Mouse (Mus musculus) megakaryocyte, embryonic 14.5 days (primary cell): ENCODE measurements around the gene BC017158. TPM values are rescaled to one million over a fixed set of nuclear protein-coding genes. Genes with fewer than 3 reads are reported as not detected.
A peak's percentile ranks its signal among the peaks of the same experiment; 100 is the strongest.

Experiments used
- H3K27me3 ChIP-seq: replicated peaks from 2 replicates; pipeline ENCODE3; 2012; ENCODE audit warnings: inconsistent platforms
- H3K36me3 ChIP-seq: replicated peaks from 2 replicates; pipeline ENCODE3; 2012; ENCODE audit warnings: low read length, inconsistent platforms, mixed read lengths
- H3K4me1 ChIP-seq: 2 replicates; pipeline ENCODE4 v1.6.1; 2012; ENCODE audit warnings: inconsistent platforms
- H3K4me3 ChIP-seq: replicated peaks from 2 replicates; pipeline ENCODE3; 2012; ENCODE audit warnings: moderate library complexity, mild to moderate bottlenecking, inconsistent platforms
- H3K9me3 ChIP-seq: 2 replicates; pipeline ENCODE4 v1.6.1; 2012; ENCODE audit warnings: inconsistent platforms
- FLI1 ChIP-seq: IDR thresholded peaks from 2 replicates; pipeline ENCODE4 v1.6.1; 2012; ENCODE audit warnings: low read length, inconsistent platforms, mixed read lengths
- GATA1 ChIP-seq: IDR thresholded peaks from 3 replicates; pipeline ENCODE4 v1.6.1; 2012; ENCODE audit warnings: mixed read lengths, low read length, inconsistent platforms, borderline replicate concordance
- polyA plus RNA-seq: library from polyadenylated mRNA; stranded (reverse); fragments of >175 nt; gene quantifications from 2 replicates; pipeline ENCODE4 v1.2.3, GENCODE M21; 2012; ENCODE audit warnings: low replicate concordance; ENCODE audit not compliant: insufficient read depth

BC017158 gene
- polyA plus RNA-seq, 1 experiment = 21.3 TPM

GRCm38 (mm10) chr7:128247443-128247842, 50.5 kb downstream of the BC017158 start:
- Histone ChIP-seq H3K4me1 (peaks cover 21% of the 10 kb centered on the region), H3K9me3 (no peaks in the 10 kb centered on the region), H3K27me3 (peaks cover 27% of the 10 kb centered on the region), H3K4me3 (peak overlapping the region; percentile 88), H3K36me3 (peaks cover 41% of the 10 kb centered on the region)
- TF ChIP-seq FLI1 (no peak), GATA1 (no peak)

GRCm38 (mm10) chr7:128246496-128247391, 51.2 kb downstream of the BC017158 start, which contains the start of gene Tgfb1i1:
Gene Tgfb1i1, plus strand, starts transcription at chr7:128246812.
- no peaks in the 10 kb centered on the region for H3K9me3 ChIP-seq
- peaks cover 21% of the 10 kb centered on the region for H3K4me1 ChIP-seq
- TF ChIP-seq GATA1 (no peak), FLI1 (no peak)
- H3K36me3 ChIP-seq = peaks cover 45% of the 10 kb centered on the region
- H3K4me3 ChIP-seq = peak within 1 kb of the TSS; percentile 88
- peaks cover 22% of the 10 kb centered on the region for H3K27me3 ChIP-seq

- no peak for TF ChIP-seq FLI1
- TF ChIP-seq GATA1 = no peak
- peaks cover 33% of the 10 kb centered on the region for H3K4me1 ChIP-seq
- no peaks in the 10 kb centered on the region for H3K9me3 ChIP-seq
- peaks cover 18% of the 10 kb centered on the region for H3K27me3 ChIP-seq
- peaks cover 57% of the 10 kb centered on the region for H3K36me3 ChIP-seq
- H3K4me3 ChIP-seq = no peak overlapping the region
These were observed 52.4 kb downstream of the BC017158 start for GRCm38 (mm10) chr7:128245547-128245946.

- TF ChIP-seq FLI1 (no peak), GATA1 (no peak)
- Histone ChIP-seq H3K9me3 (no peaks in the 10 kb centered on the region), H3K36me3 (peaks cover 64% of the 10 kb centered on the region), H3K4me3 (no peak overlapping the region), H3K27me3 (peaks cover 14% of the 10 kb centered on the region), H3K4me1 (peaks cover 43% of the 10 kb centered on the region)
These were observed 53.5 kb downstream of the BC017158 start for GRCm38 (mm10) chr7:128244410-128245025.

- Histone ChIP-seq H3K4me1 (peaks cover 45% of the 10 kb centered on the region), H3K27me3 (peaks cover 10% of the 10 kb centered on the region), H3K4me3 (no peak overlapping the region), H3K9me3 (no peaks in the 10 kb centered on the region), H3K36me3 (peaks cover 65% of the 10 kb centered on the region)
- no peak for TF ChIP-seq FLI1
These were observed 54.0 kb downstream of the BC017158 start for GRCm38 (mm10) chr7:128243921-128244320.

GRCm38 (mm10) chr7:128242331-128242730, 55.6 kb downstream of the BC017158 start:
- TF ChIP-seq FLI1 (no peak), GATA1 (no peak)
- Histone ChIP-seq H3K4me3 (no peak overlapping the region), H3K4me1 (peaks cover 44% of the 10 kb centered on the region), H3K36me3 (peaks cover 65% of the 10 kb centered on the region), H3K9me3 (no peaks in the 10 kb centered on the region), H3K27me3 (peaks cover 2% of the 10 kb centered on the region)

GRCm38 (mm10) chr7:128240131-128240784, 57.7 kb downstream of the BC017158 start:
- peaks cover 67% of the 10 kb centered on the region for H3K36me3 ChIP-seq

GRCm38 (mm10) chr7:128238991-128239390, 59.0 kb downstream of the BC017158 start:
- Histone ChIP-seq H3K4me1 (peaks cover 52% of the 10 kb centered on the region), H3K27me3 (no peaks in the 10 kb centered on the region), H3K9me3 (no peaks in the 10 kb centered on the region), H3K4me3 (peak overlapping the region; percentile 96), H3K36me3 (peaks cover 54% of the 10 kb centered on the region)
- no peak for TF ChIP-seq FLI1

More at GRCm38 (mm10) chr7:128240131-128240784, 57.7 kb downstream of the BC017158 start:
- Histone ChIP-seq H3K9me3 (no peaks in the 10 kb centered on the region), H3K4me3 (peak overlapping the region; percentile 29), H3K4me1 (peaks cover 47% of the 10 kb centered on the region), H3K27me3 (no peaks in the 10 kb centered on the region)
- TF ChIP-seq GATA1 (no peak), FLI1 (no peak)

- no peaks in the 10 kb centered on the region for H3K9me3 ChIP-seq
- TF ChIP-seq FLI1 = no peak
- TF ChIP-seq GATA1 = no peak
- no peaks in the 10 kb centered on the region for H3K27me3 ChIP-seq
- H3K4me3 ChIP-seq = peak within 1 kb of the TSS; percentile 96
- peaks cover 52% of the 10 kb centered on the region for H3K4me1 ChIP-seq
- H3K36me3 ChIP-seq = peaks cover 49% of the 10 kb centered on the region
These were observed 59.8 kb downstream of the BC017158 start, which contains the start of gene 9130023H24Rik for GRCm38 (mm10) chr7:128237927-128238778. Gene 9130023H24Rik, minus strand, starts transcription at chr7:128238031.

- Histone ChIP-seq H3K27me3 (no peaks in the 10 kb centered on the region), H3K9me3 (no peaks in the 10 kb centered on the region), H3K4me1 (peaks cover 52% of the 10 kb centered on the region), H3K4me3 (peak overlapping the region; percentile 96), H3K36me3 (peaks cover 43% of the 10 kb centered on the region)
- TF ChIP-seq GATA1 (no peak), FLI1 (no peak)
These were observed 60.4 kb downstream of the BC017158 start for GRCm38 (mm10) chr7:128237593-128237926.
